Mouse (Mus musculus): ENCODE results near the gene Krtap28-10.

- TF ChIP-seq EP300 (IDR thresholded peaks at IDR 0.05; ENCODE audit: low read length) (no peak), SIN3A (IDR thresholded peaks at IDR 0.05; ENCODE audit: low read length) (no peak), CTCF (conservative IDR thresholded peaks at IDR 0.05 in 1 of 2, IDR thresholded peaks at IDR 0.05 in 1 of 2; ENCODE audit: low read depth in 2 of 2, low read length in 2 of 2) (no peak), IRF4 (IDR thresholded peaks at IDR 0.05; ENCODE audit: low read depth, low read length) (no peak), ZKSCAN1 (IDR thresholded peaks at IDR 0.05; ENCODE audit: borderline replicate concordance, low read depth, low read length) (no peak), ELF1 (IDR thresholded peaks at IDR 0.05; ENCODE audit: low read depth, low read length) (no peak), ETS1 (conservative IDR thresholded peaks at IDR 0.05; ENCODE audit: low read depth, low read length) (no peak), ZNF384 (IDR thresholded peaks at IDR 0.05; ENCODE audit: low read depth, low read length) (no peak), POLR2A (IDR thresholded peaks at IDR 0.05; ENCODE audit: low read depth, low read length) (no peak), CHD1 (IDR thresholded peaks at IDR 0.05; ENCODE audit: low read depth, low read length) (no peak)
These were observed 50.7 kb downstream of the Krtap28-10 start for GRCm38 (mm10) chr1:82991596-82991995.
